Mouse (Mus musculus): ENCODE results near the gene Gfpt2. TPM values are rescaled to one million over a fixed set of nuclear protein-coding genes. Genes with fewer than 3 reads are reported as not detected.

Gene Gfpt2
- polyA plus RNA-seq, 1 experiment from 2014 or later, result 8.1 TPM

DNA sequence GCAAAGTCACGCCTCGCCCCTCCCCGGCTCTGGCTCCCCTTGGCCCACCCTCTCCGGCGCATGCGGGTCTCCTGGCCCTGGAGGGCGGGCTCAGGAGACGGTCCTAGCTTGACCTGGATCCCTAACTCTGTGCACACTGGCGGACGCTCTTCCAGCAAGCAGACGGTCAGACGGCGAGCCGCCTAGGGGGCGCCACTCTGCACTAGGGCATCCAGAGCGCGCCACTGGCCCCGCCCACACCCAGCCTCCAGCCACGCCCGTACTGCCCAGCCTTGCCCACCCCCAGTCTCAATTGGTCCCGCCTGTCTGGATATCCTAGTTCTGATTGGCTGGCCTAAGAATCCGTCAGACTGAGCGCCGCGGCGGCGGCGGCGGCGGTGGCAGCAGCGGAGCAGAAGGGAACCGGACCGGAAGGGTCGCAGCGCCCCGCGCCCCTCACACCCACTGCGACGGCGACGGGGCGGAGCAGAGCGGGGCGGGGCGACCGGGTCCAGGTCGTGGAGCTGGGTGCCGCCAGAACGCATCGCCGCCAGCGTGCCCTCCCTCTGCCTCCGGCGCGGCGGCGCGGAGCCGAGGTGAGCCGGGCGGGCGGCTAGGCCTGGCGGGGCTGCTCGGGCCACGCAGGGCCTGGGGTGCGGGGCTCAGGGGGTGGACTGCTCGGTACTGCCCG, 52.6 kb downstream of the Gfpt2 start, which contains the start of gene Mapk9:
Gene Mapk9 (plus strand): TSS at position 351 of the 670 bp plus-strand sequence.
- WGBS, result under 1% methylated on average over 67 of the region's 68 CpGs

DNA sequence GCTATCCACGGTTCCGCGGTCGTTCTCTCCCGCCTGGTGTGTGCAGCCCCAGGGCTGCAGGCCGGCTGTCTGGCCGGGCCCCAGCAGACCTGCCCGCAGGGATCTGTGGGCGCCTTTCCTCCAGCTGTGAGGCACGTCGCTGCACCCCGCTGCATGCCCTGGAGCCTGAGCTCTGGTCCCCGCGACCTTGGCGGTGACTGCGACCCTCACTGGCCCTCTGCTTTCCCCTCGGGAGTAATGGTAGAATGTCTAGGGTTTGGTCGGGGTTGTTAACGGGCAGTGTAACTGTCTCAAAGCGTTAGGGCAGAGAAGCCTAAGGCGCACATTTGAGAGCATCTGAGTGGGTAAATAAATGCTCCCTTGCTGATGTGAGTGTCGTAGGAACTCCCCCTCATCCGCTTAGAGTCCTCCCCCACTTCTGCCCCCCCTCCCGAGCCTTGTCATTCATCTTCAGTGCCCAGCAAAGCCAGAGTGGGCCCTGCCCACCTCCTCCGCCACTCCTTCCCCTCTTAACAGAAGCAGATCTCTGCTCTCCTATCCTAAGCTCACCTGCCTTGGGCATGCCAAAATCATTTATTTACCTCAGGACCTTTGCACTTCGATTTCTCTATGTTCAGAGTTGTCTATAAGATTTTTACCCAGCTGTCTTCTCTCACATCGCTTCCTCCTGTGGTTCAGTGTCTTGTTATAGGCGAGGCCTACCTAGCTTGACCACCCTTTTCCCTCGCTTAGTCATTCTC, 53.3 kb downstream of the Gfpt2 start:
- Histone ChIP-seq H3K4me2 (replicated peaks) (peak overlapping the region; percentile 80), H3K9ac (peak overlapping the region; percentile 92), H3K9me3 (no peaks in the 10 kb centered on the region), H3K36me3 (peaks cover 3% of the 10 kb centered on the region; the same call in 1 of the 2 replicates), H3K27ac (peak overlapping the region; percentile 62; the same call in 1 of the 2 replicates), H3K27me3 (replicated peaks) (no peaks in the 10 kb centered on the region), H3K4me3 (peak overlapping the region; percentile 91), H3K4me1 (peaks cover 17% of the 10 kb centered on the region)
- no peak; the same call in 1 of the 2 replicates for ATAC-seq (ENCODE audit: low FRiP score, low read depth)
- 9% methylated on average over 29 of the region's 29 CpGs for WGBS

More for the DNA sequence above, 52.6 kb downstream of the Gfpt2 start, which contains the start of gene Mapk9:
- Histone ChIP-seq H3K36me3 (peaks cover 3% of the 10 kb centered on the region; the same call in 1 of the 2 replicates), H3K9me3 (no peaks in the 10 kb centered on the region), H3K27ac (peak within 1 kb of the TSS; percentile 62; the same call in 1 of the 2 replicates), H3K27me3 (replicated peaks) (no peaks in the 10 kb centered on the region), H3K4me1 (peaks cover 17% of the 10 kb centered on the region), H3K4me3 (peak within 1 kb of the TSS; percentile 91), H3K4me2 (replicated peaks) (peak within 1 kb of the TSS; percentile 80), H3K9ac (peak within 1 kb of the TSS; percentile 92)
- peak; percentile 99 for ATAC-seq (ENCODE audit: low FRiP score, low read depth)

DNA sequence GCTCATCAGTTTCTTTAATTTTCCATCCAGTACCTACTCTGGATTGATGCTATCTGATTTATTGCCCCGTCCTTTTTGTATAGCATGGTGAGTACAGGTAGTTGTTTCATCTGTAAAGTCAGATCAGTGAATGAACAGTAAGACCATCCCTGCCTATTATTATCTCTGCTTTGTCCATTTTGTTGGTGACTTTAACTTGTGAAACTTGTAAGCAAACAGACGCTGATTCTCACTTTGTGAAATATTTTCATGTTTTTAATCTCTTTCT, 53.8 kb downstream of the Gfpt2 start:
- WGBS, result 84% methylated on average over 2 of the region's 2 CpGs
- Histone ChIP-seq H3K9me3 (no peaks in the 10 kb centered on the region), H3K27me3 (replicated peaks) (no peaks in the 10 kb centered on the region), H3K4me1 (peaks cover 17% of the 10 kb centered on the region), H3K27ac (no peak overlapping the region), H3K36me3 (peaks cover 3% of the 10 kb centered on the region; the same call in 1 of the 2 replicates), H3K9ac (peak overlapping the region; percentile 92), H3K4me3 (peak overlapping the region; percentile 91; the same call in 1 of the 2 replicates), H3K4me2 (replicated peaks) (peak overlapping the region; percentile 80)
- ATAC-seq (ENCODE audit: low FRiP score, low read depth), result no peak

DNA sequence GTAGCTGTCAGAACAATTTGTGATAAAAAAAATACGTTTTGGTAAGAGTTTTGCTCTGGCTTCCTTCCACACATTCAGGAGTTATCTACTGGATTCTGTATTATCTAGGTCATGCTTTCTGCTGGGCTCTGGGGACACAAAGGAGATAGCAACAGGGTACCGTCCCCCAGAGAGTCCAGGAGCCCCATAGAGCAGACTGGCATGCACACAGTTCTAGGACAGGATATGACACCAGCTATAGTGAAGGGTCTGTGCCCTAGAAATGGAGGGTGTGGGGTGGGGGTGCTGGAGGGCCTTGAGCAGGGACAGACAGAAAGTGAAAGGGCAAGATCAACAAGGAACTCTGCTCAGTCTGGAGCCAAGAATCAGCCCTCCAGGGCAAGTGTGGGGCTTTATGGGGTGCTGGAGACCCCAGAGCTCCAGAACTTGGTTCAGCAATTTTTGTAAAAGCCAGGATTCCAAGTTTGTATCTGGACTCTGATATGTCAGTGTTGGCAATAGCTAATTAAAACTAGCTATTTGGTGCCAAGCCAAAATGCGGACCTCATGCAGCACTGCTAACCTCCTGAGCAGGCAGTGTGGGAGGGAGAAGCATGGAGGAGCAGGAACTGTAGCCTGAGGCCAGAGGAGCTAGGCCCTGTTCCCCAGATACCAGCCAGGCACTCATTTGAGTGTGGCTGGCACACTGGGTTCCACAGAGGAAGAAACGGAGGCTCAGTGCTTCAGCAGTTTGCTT, 54.3 kb downstream of the Gfpt2 start:
- no peak overlapping the region for H3K9ac ChIP-seq
- H3K9me3 ChIP-seq, result no peaks in the 10 kb centered on the region
- H3K4me1 ChIP-seq, result peaks cover 17% of the 10 kb centered on the region
- no peak overlapping the region for H3K27ac ChIP-seq
- WGBS, result 78% methylated on average over 4 of the region's 4 CpGs
- peaks cover 3% of the 10 kb centered on the region; the same call in 1 of the 2 replicates for H3K36me3 ChIP-seq
- no peaks in the 10 kb centered on the region for H3K27me3 ChIP-seq (replicated peaks)
- H3K4me3 ChIP-seq, result no peak overlapping the region
- H3K4me2 ChIP-seq (replicated peaks), result peak overlapping the region; percentile 80
- ATAC-seq (ENCODE audit: low FRiP score, low read depth), result no peak

DNA sequence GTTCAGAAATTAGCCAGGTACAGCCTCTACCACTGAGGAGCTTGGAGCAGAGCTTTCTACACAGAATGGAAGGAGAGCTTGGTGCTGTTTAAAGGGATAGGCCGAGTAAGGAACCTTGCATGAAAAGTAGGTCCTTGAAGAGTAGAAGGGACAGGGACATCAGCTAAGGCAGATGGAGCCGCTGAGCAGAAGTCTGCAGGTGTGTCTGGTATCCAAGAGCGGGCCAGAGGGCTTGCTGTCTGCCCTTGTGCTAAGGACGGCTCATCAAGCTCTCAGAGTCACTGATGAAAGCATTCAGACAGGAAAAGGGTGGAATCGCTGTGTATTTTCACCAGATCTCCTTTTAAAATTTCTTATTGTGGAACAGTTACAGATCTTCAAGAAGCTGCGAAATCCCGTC, 56.4 kb downstream of the Gfpt2 start:
- no peaks in the 10 kb centered on the region for H3K9me3 ChIP-seq
- H3K9ac ChIP-seq, result no peak overlapping the region
- no peak for ATAC-seq (ENCODE audit: low FRiP score, low read depth)
- peaks cover 17% of the 10 kb centered on the region for H3K4me1 ChIP-seq
- 95% methylated on average over 7 of the region's 7 CpGs for WGBS
- no peaks in the 10 kb centered on the region for H3K27me3 ChIP-seq (replicated peaks)
- no peak overlapping the region for H3K27ac ChIP-seq
- peaks cover 12% of the 10 kb centered on the region for H3K36me3 ChIP-seq
- H3K4me2 ChIP-seq (replicated peaks), result no peak overlapping the region
- H3K4me3 ChIP-seq, result no peak overlapping the region

DNA sequence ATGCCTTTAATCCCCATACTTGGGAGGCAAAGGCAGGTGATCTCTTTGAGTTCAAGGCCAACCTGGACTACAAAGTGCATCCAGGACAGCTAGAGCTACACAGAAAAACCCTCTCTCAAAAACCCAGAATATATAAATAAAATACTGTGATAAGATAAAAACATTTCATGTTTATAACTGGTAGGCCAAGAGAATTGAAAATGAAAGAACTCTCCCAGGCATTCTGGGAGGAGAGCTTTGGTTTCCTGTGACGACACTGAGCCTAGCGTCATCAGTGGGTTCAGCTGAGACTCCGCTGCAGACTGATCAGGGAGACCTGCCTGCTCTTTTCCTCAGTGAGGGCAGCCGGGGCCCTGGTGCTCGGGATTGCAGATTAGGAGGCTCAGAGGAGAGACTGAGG, 61.2 kb downstream of the Gfpt2 start:
- 88% methylated on average over 5 of the region's 5 CpGs for WGBS
- ATAC-seq (ENCODE audit: low FRiP score, low read depth), result no peak
- Histone ChIP-seq H3K36me3 (peaks cover 14% of the 10 kb centered on the region), H3K9me3 (no peaks in the 10 kb centered on the region), H3K4me3 (no peak overlapping the region), H3K27ac (no peak overlapping the region), H3K4me2 (replicated peaks) (no peak overlapping the region), H3K9ac (no peak overlapping the region), H3K4me1 (no peaks in the 10 kb centered on the region), H3K27me3 (replicated peaks) (no peaks in the 10 kb centered on the region)

DNA sequence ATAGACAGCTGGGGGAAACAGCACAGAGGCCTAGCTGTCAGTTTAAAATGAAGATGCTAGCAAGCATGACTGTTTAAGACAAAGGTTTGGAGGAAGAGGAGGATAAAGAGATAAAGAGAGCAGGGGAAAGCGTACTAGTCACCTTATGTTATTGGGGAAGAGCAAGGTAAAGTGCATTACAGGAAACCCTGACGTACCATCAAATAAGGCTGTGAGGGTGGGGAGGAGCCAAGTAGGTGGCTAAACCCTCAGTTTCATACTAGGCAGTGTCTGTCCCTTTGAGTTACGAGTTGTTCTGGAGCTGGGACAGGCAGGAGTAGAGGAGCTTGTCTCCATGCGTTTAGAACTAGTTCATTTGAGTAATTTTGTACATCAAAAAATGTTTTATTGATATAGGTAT, 67.2 kb downstream of the Gfpt2 start:
- peaks cover 2% of the 10 kb centered on the region for H3K36me3 ChIP-seq
- no peak overlapping the region for H3K4me2 ChIP-seq (replicated peaks)
- H3K4me3 ChIP-seq, result no peak overlapping the region
- H3K27me3 ChIP-seq (replicated peaks), result no peaks in the 10 kb centered on the region
- 93% methylated on average over 4 of the region's 4 CpGs for WGBS
- H3K4me1 ChIP-seq, result no peaks in the 10 kb centered on the region
- no peak for ATAC-seq (ENCODE audit: low FRiP score, low read depth)
- no peak overlapping the region for H3K9ac ChIP-seq
- no peaks in the 10 kb centered on the region for H3K9me3 ChIP-seq
- H3K27ac ChIP-seq, result no peak overlapping the region

DNA sequence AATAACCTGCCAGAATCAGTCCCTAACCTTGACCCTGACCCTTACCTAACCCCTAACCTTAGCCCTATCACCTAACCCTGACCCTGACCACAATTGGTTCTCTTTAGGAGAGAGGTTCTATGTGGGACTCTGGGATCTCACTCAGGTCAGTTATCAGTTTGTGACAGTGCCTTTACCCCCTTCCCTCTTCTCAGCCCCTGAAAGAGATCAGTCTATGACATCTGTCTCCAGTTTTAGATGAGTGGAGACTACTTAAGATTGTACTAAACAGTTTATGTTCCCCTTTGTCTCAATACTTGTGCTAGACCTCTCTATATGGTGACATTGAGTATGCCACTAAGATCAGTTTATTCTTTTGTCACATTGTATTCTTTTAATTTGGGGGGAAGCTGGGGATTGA, 69.9 kb downstream of the Gfpt2 start:
- Histone ChIP-seq H3K27ac (no peak overlapping the region), H3K4me3 (no peak overlapping the region), H3K4me2 (replicated peaks) (no peak overlapping the region), H3K9ac (no peak overlapping the region), H3K9me3 (no peaks in the 10 kb centered on the region), H3K36me3 (peaks cover 9% of the 10 kb centered on the region), H3K4me1 (no peaks in the 10 kb centered on the region), H3K27me3 (replicated peaks) (no peaks in the 10 kb centered on the region)
- ATAC-seq (ENCODE audit: low FRiP score, low read depth), result no peak

DNA sequence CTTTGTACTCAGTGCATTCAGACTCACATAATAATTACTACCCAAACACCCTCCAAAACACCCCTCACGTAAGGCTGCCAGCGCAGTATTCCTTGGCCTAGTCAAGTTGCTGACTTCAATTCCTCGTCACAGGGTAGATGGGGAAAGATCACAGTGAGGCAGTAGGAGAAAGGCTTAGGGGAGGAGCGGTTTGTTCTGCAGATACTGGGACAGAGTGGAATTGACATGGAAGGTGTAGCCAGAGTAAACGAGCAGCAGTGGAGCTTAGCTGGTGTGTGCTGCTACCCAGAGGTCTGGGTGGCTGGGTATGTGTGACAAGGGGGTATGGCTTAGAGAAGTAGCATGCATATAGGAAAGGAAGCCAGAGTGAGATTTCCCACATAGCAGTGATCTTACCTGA, 73.3 kb downstream of the Gfpt2 start:
- no peak overlapping the region for H3K4me3 ChIP-seq
- peaks cover 18% of the 10 kb centered on the region for H3K36me3 ChIP-seq
- H3K4me2 ChIP-seq (replicated peaks), result no peak overlapping the region
- no peaks in the 10 kb centered on the region for H3K4me1 ChIP-seq
- ATAC-seq (ENCODE audit: low FRiP score, low read depth), result no peak
- H3K9ac ChIP-seq, result no peak overlapping the region
- H3K9me3 ChIP-seq, result no peaks in the 10 kb centered on the region
- 89% methylated on average over 5 of the region's 5 CpGs for WGBS
- H3K27ac ChIP-seq, result no peak overlapping the region
- no peaks in the 10 kb centered on the region for H3K27me3 ChIP-seq (replicated peaks)

DNA sequence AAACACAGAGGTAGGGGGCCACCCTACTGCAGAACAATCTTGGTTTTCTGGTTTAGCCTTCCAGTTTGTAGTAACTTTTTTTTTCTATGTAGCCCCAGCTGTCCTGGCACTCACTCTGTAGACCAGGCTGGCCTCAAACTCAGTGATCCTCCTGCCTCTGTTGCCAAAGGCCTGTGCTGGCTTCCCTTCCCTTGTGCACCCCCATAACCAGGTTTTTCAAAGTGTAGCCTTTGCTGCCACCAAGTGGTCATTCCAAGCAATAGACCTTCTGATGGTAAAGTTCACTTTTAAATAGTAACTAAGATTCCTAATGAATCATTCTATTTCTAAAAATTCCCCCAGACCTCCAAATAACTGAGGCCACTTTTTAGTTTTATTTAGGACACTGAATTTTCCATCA, 75.8 kb downstream of the Gfpt2 start:
- H3K36me3 ChIP-seq, result peaks cover 34% of the 10 kb centered on the region
- H3K4me3 ChIP-seq, result no peak overlapping the region
- H3K4me2 ChIP-seq (replicated peaks), result no peak overlapping the region
- H3K9me3 ChIP-seq, result no peaks in the 10 kb centered on the region
- H3K27me3 ChIP-seq (replicated peaks), result no peaks in the 10 kb centered on the region
- no peaks in the 10 kb centered on the region for H3K4me1 ChIP-seq
- H3K9ac ChIP-seq, result no peak overlapping the region
- H3K27ac ChIP-seq, result no peak overlapping the region
- ATAC-seq (ENCODE audit: low FRiP score, low read depth), result peak; percentile 58; the same call in 1 of the 2 replicates

DNA sequence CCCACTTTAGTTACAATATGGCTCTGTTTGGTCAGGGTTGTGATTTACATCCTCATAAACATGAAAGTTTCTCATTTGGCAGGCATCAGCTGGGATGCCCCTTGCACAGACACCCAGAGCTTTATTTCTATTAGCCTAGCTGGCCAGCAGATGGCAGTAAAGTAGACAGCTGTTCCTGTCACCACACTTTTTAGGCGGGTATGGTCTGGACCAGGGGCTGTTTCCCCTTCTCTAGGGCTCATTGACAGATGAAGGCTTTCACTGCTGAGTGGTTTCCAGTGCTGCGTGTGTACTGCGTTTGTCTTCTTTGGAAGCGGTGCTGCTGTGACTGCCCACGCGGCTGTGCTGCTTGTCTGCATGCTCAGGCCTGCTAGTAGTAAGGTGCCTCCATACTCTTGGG, 77.9 kb downstream of the Gfpt2 start:
- 65% methylated on average over 6 of the region's 6 CpGs for WGBS
- peak; percentile 53; the same call in 1 of the 2 replicates for ATAC-seq (ENCODE audit: low FRiP score, low read depth)

DNA sequence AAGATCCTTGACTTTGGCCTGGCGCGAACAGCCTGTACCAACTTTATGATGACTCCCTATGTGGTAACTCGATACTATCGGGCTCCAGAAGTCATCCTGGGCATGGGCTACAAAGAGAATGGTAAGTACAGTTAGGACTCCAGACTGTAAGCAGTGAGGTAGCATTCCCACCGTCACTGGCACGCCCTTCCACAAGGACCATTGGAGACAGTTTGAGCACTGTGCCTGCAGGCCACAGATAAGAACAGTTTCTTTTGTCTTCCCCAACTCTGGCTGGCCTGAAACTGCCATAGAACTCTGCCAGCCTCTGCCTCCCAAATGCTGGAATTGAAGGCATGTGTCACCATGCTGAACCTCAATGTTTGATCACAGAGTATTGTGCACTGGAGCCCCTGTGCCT, 78.8 kb downstream of the Gfpt2 start:
- no peaks in the 10 kb centered on the region for H3K27me3 ChIP-seq (replicated peaks)
- 0 out of 2 replicates have a peak, but pooled peaks cover 6% of the 10 kb centered on the region for H3K4me1 ChIP-seq
- WGBS, result 91% methylated on average over 6 of the region's 6 CpGs
- no peak for ATAC-seq (ENCODE audit: low FRiP score, low read depth)
- H3K4me3 ChIP-seq, result no peak overlapping the region
- no peak overlapping the region for H3K27ac ChIP-seq
- peaks cover 32% of the 10 kb centered on the region for H3K36me3 ChIP-seq
- no peak overlapping the region for H3K9ac ChIP-seq
- no peaks in the 10 kb centered on the region for H3K9me3 ChIP-seq
- H3K4me2 ChIP-seq (replicated peaks), result no peak overlapping the region

More for the DNA sequence above, 77.9 kb downstream of the Gfpt2 start:
- H3K27ac ChIP-seq, result no peak overlapping the region
- no peaks in the 10 kb centered on the region for H3K4me1 ChIP-seq
- no peaks in the 10 kb centered on the region for H3K27me3 ChIP-seq (replicated peaks)
- H3K9me3 ChIP-seq, result no peaks in the 10 kb centered on the region
- H3K4me2 ChIP-seq (replicated peaks), result no peak overlapping the region
- H3K9ac ChIP-seq, result no peak overlapping the region
- H3K4me3 ChIP-seq, result no peak overlapping the region
- H3K36me3 ChIP-seq, result peaks cover 34% of the 10 kb centered on the region
